ENCODE assay signal across 13 mouse cellular contexts in genomic region chr5:33528971-33529670, GRCm38 (mm10).
A peak's percentile ranks its signal among the peaks of the same experiment; 100 is the strongest.
DNase-seq lines count a peak whose midpoint lies in the region; ATAC-seq lines count a peak whose summit lies in the region.
"Had no signal": no experiment of that assay in that cellular context is flagged by ENCODE, and none has a peak within 500 bp of the region (broad histone marks: within the 10 kb centered on the region; RNA-seq: fewer than 3 reads in every experiment).

No protein-coding gene starts in this region.

- peaks cover 6% of the 10 kb centered on the region for H3K4me1 ChIP-seq in hindbrain, embryonic 11.5 days (replicated peaks; ENCODE audit: control insufficient read depth, insufficient read depth, low read length)
- peaks cover 8% of the 10 kb centered on the region for H3K4me1 ChIP-seq in hindbrain, embryonic 16.5 days (ENCODE audit: control insufficient read depth, insufficient read depth, low read depth, low read length)
- H3K4me1 ChIP-seq in limb, embryonic 11.5 days (ENCODE audit: control insufficient read depth, insufficient read depth, low read length): peaks cover 18% of the 10 kb centered on the region
- peaks cover 22% of the 10 kb centered on the region for H3K4me1 ChIP-seq in neural tube, embryonic 15.5 days
- H3K4me1 ChIP-seq in forebrain, embryonic 15.5 days: peaks cover 6% of the 10 kb centered on the region

- 60% methylated on average over 14 of the region's 14 CpGs for WGBS in hindbrain, embryonic 11.5 days
- 62% methylated on average over 14 of the region's 14 CpGs for WGBS in hindbrain, embryonic 16.5 days
- WGBS in limb, embryonic 11.5 days: 33% methylated on average over 14 of the region's 14 CpGs
- 57% methylated on average over 14 of the region's 14 CpGs for WGBS in neural tube, embryonic 15.5 days
- WGBS in forebrain, embryonic 15.5 days: 67% methylated on average over 14 of the region's 14 CpGs

- H3K9me3 ChIP-seq in hindbrain, embryonic 11.5 days (ENCODE audit: control insufficient read depth, low read length): no peaks in the 10 kb centered on the region
- H3K9me3 ChIP-seq in hindbrain, embryonic 16.5 days (ENCODE audit: control insufficient read depth, low read length): no peaks in the 10 kb centered on the region
- H3K9me3 ChIP-seq in limb, embryonic 11.5 days (ENCODE audit: control insufficient read depth, low read length): no peaks in the 10 kb centered on the region
- H3K9me3 ChIP-seq in neural tube, embryonic 15.5 days (replicated peaks): no peaks in the 10 kb centered on the region
- H3K9me3 ChIP-seq in forebrain, embryonic 15.5 days: no peaks in the 10 kb centered on the region
- H3K9me3 ChIP-seq: forebrain, embryonic 10.5 days had no signal

- peak; percentile 22; the same call in 1 of the 2 replicates for ATAC-seq in hindbrain, embryonic 11.5 days (ENCODE audit: low FRiP score)
- ATAC-seq in hindbrain, embryonic 16.5 days: no peak
- no peak for ATAC-seq in limb, embryonic 11.5 days (ENCODE audit: insufficient number of reproducible peaks, low FRiP score, low TSS enrichment, low read depth)
- 0 out of 2 replicates have a peak, but pooled peaks have one; percentile 15 for ATAC-seq in neural tube, embryonic 15.5 days (ENCODE audit: low FRiP score)
- no peak for ATAC-seq in forebrain, embryonic 15.5 days (replicated peaks)
- ATAC-seq: intestine, embryonic 16.5 days had no signal

- no peak for DNase-seq in hindbrain, embryonic 11.5 days (ENCODE audit: low spot score)
- DNase-seq in c-Kit-negative CD71-positive TER-119-positive erythroid progenitor cells, embryonic 14.5 days (ENCODE audit: low read depth, low spot score): peak; percentile 20
- no peak for DNase-seq in limb, embryonic 11.5 days (ENCODE audit: low spot score)
- no peak for DNase-seq in left cerebral cortex, adult 18-20 months (ENCODE audit: low spot score in 2 of 2)
- no peak for DNase-seq in thymus, postnatal 36 days
- DNase-seq: cerebellum, adult 8-10 months; heart, adult 18-20 months; lung, embryonic 14.5 days had no signal

- H3K27me3 ChIP-seq in hindbrain, embryonic 11.5 days (ENCODE audit: control insufficient read depth, insufficient read depth, low read length): peaks cover 8% of the 10 kb centered on the region; the same call in 1 of the 2 replicates
- H3K27me3 ChIP-seq in hindbrain, embryonic 16.5 days (replicated peaks; ENCODE audit: control insufficient read depth, insufficient read depth, low read length): peaks cover 9% of the 10 kb centered on the region
- peaks cover 19% of the 10 kb centered on the region for H3K27me3 ChIP-seq in limb, embryonic 11.5 days (ENCODE audit: control insufficient read depth, insufficient read depth, low read length)
- peaks cover 68% of the 10 kb centered on the region for H3K27me3 ChIP-seq in neural tube, embryonic 15.5 days (replicated peaks)
- H3K27me3 ChIP-seq in forebrain, embryonic 15.5 days: peaks cover 64% of the 10 kb centered on the region

- H3K27ac ChIP-seq in hindbrain, embryonic 11.5 days (ENCODE audit: low read depth, low read length): no peak overlapping the region
- no peak overlapping the region for H3K27ac ChIP-seq in hindbrain, embryonic 16.5 days (ENCODE audit: low read depth, low read length)
- no peak overlapping the region for H3K27ac ChIP-seq in limb, embryonic 11.5 days (replicated peaks; ENCODE audit: low read depth, low read length)
- H3K27ac ChIP-seq in neural tube, embryonic 15.5 days (replicated peaks): no peak overlapping the region
- H3K27ac ChIP-seq in forebrain, embryonic 15.5 days (replicated peaks): no peak overlapping the region
- H3K27ac ChIP-seq: forebrain, embryonic 10.5 days had no signal

- no peak overlapping the region for H3K9ac ChIP-seq in hindbrain, embryonic 11.5 days (ENCODE audit: low read depth, low read length)
- H3K9ac ChIP-seq in hindbrain, embryonic 16.5 days (ENCODE audit: low read depth, low read length): no peak overlapping the region
- H3K9ac ChIP-seq in limb, embryonic 11.5 days (ENCODE audit: low read length): no peak overlapping the region
- H3K9ac ChIP-seq in neural tube, embryonic 15.5 days (replicated peaks): no peak overlapping the region
- no peak overlapping the region for H3K9ac ChIP-seq in forebrain, embryonic 15.5 days (replicated peaks)
- H3K9ac ChIP-seq: lung, embryonic 14.5 days had no signal

- no peak overlapping the region for H3K4me2 ChIP-seq in hindbrain, embryonic 11.5 days (replicated peaks; ENCODE audit: low read depth, low read length)
- H3K4me2 ChIP-seq in hindbrain, embryonic 16.5 days (ENCODE audit: low read length): no peak overlapping the region
- H3K4me2 ChIP-seq in limb, embryonic 11.5 days (ENCODE audit: low read depth, severe bottlenecking): 0 out of 2 replicates have a peak overlapping the region, but pooled peaks have one; percentile 4
- H3K4me2 ChIP-seq in neural tube, embryonic 15.5 days: no peak overlapping the region
- H3K4me2 ChIP-seq in forebrain, embryonic 15.5 days (replicated peaks): no peak overlapping the region
- H3K4me2 ChIP-seq: lung, embryonic 14.5 days had no signal

- H3K4me3 ChIP-seq in hindbrain, embryonic 11.5 days (ENCODE audit: low read depth, low read length): no peak overlapping the region
- H3K4me3 ChIP-seq in hindbrain, embryonic 16.5 days (ENCODE audit: low read length): no peak overlapping the region
- H3K4me3 ChIP-seq in limb, embryonic 11.5 days (ENCODE audit: low read depth, low read length): no peak overlapping the region
- no peak overlapping the region for H3K4me3 ChIP-seq in neural tube, embryonic 15.5 days (replicated peaks)
- H3K4me3 ChIP-seq in forebrain, embryonic 15.5 days: no peak overlapping the region
- H3K4me3 ChIP-seq: forebrain, embryonic 10.5 days had no signal

- no peaks in the 10 kb centered on the region for H3K36me3 ChIP-seq in hindbrain, embryonic 11.5 days (ENCODE audit: control insufficient read depth, insufficient read depth, low read length)
- H3K36me3 ChIP-seq in hindbrain, embryonic 16.5 days (ENCODE audit: control insufficient read depth, insufficient read depth, low read length): no peaks in the 10 kb centered on the region
- no peaks in the 10 kb centered on the region for H3K36me3 ChIP-seq in limb, embryonic 11.5 days (ENCODE audit: control insufficient read depth, insufficient read depth, low read length)
- H3K36me3 ChIP-seq in neural tube, embryonic 15.5 days: no peaks in the 10 kb centered on the region
- H3K36me3 ChIP-seq in forebrain, embryonic 15.5 days: no peaks in the 10 kb centered on the region
- H3K36me3 ChIP-seq: forebrain, embryonic 10.5 days had no signal

Comparison
In these comparisons a context has a peak if more than half of its experiments do, and no peak if none do; other contexts are left out.
1. ATAC-seq: peak in hindbrain, embryonic 11.5 days (single experiment) and neural tube, embryonic 15.5 days (single experiment); none in hindbrain, embryonic 16.5 days (single experiment), limb, embryonic 11.5 days (single experiment) and forebrain, embryonic 15.5 days (single experiment).